Mouse (Mus musculus) gastrocnemius, adult 8-10 months (tissue): ENCODE results near the gene Ncln. TPM values are rescaled to one million over a fixed set of nuclear protein-coding genes. Genes with fewer than 3 reads are reported as not detected.

ENCODE experiments used
- microRNA-seq: library from miRNA; unstranded; fragments of <30 nt; microRNA quantifications from one replicate; pipeline ENCODE4 v1.2.0, GENCODE M21; 2022
- total RNA-seq, 4 experiments: library from RNA; stranded (reverse); gene quantifications; 2 replicates each; pipeline ENCODE4 v1.2.4; 2022

The Ncln gene
- total RNA-seq, 4 experiments from 2014 or later: 41.6 to 49.3 (median 43.1) TPM

Small RNA genes lying within 50 kb of the gene (microRNA-seq; reads per million reads assigned to microRNA genes)
- gene Gm25595: not detected

Other genes starting within 250 kb of the Ncln start
- under 1 TPM in 2 of 4 experiments, not detected in 2; 0.31 TPM for gene Matk, start 243.5 kb downstream of the Ncln start, total RNA-seq
- gene Mrpl54, start 229.5 kb downstream of the Ncln start, total RNA-seq: 100 to 1,000 TPM in 3 of 4 experiments, 10 to 100 TPM in 1; 96.1 to 111 (median 102) TPM
- 100 to 1,000 TPM in 2 of 4 experiments, 10 to 100 TPM in 2; 94.6 to 106 (median 98.8) TPM for gene Apba3, start 229.4 kb downstream of the Ncln start, total RNA-seq
- gene Tjp3, start 204.8 kb downstream of the Ncln start, total RNA-seq: not detected
- gene Pip5k1c, start 203.4 kb downstream of the Ncln start, total RNA-seq: 10 to 100 TPM; 18.5 to 22.8 (median 21.9) TPM
- gene Cactin, start 175.3 kb downstream of the Ncln start, total RNA-seq: 10 to 100 TPM in 1 of 4 experiments, 1 to 10 TPM in 3; 9.4 to 11.3 (median 9.8) TPM
- gene Tbxa2r, start 167.7 kb downstream of the Ncln start, total RNA-seq: under 1 TPM; 0.12 to 0.36 (median 0.19) TPM
- gene Gipc3, start 153.1 kb downstream of the Ncln start, total RNA-seq: 1 to 10 TPM in 1 of 4 experiments, under 1 TPM in 3; 0.46 to 1.2 (median 0.73) TPM
- gene Hmg20b, start 145.9 kb downstream of the Ncln start, total RNA-seq: 10 to 100 TPM; 16.9 to 22.8 (median 21.1) TPM
- gene Mfsd12, start 138.9 kb downstream of the Ncln start, total RNA-seq: 1 to 10 TPM; 1.7 to 3.1 (median 2.1) TPM
- gene 4930404N11Rik, start 130.6 kb downstream of the Ncln start, total RNA-seq: under 1 TPM; 0.22 to 0.68 (median 0.60) TPM
- 10 to 100 TPM; 14.8 to 18.5 (median 16.6) TPM for gene Fzr1, start 117.9 kb downstream of the Ncln start, total RNA-seq
- gene Dohh, start 112.0 kb downstream of the Ncln start, total RNA-seq: 10 to 100 TPM; 46.5 to 50.1 (median 47.4) TPM
- gene Gm48551, start 111.9 kb downstream of the Ncln start, total RNA-seq: 1 to 10 TPM in 2 of 4 experiments, under 1 TPM in 2; 0.59 to 1.8 (median 1.1) TPM
- gene Gm48552, start 107.4 kb downstream of the Ncln start, total RNA-seq: 1 to 10 TPM in 2 of 4 experiments, under 1 TPM in 1, not detected in 1; 0.43 to 1.1 (median 1.1) TPM
- not detected for gene Smim24, start 103.3 kb downstream of the Ncln start, total RNA-seq
- gene Nfic, start 40.8 kb downstream of the Ncln start, total RNA-seq: 100 to 1,000 TPM; 223 to 267 (median 235) TPM
- gene Celf5, start 13.7 kb downstream of the Ncln start, total RNA-seq: under 1 TPM in 2 of 4 experiments, not detected in 2; 0.05 to 0.31 TPM
- gene S1pr4, start 3.7 kb upstream of the Ncln start, total RNA-seq: 1 to 10 TPM in 1 of 4 experiments, under 1 TPM in 3; 0.27 to 1.0 (median 0.59) TPM
- under 1 TPM; 0.19 to 0.80 (median 0.24) TPM for gene Gna15, start 27.8 kb upstream of the Ncln start, total RNA-seq
- gene Gna11, start 48.8 kb upstream of the Ncln start, total RNA-seq: 10 to 100 TPM; 26.2 to 30.7 (median 28.4) TPM
- 100 to 1,000 TPM; 851 to 988 (median 920) TPM for gene Aes, start 63.1 kb upstream of the Ncln start, total RNA-seq
- gene Tle2, start 78.2 kb upstream of the Ncln start, total RNA-seq: 1 to 10 TPM; 3.1 to 4.3 (median 4.0) TPM
- 1 to 10 TPM; 4.1 to 6.9 (median 5.3) TPM for gene Tle6, start 104.7 kb upstream of the Ncln start, total RNA-seq
- 1 to 10 TPM; 2.8 to 3.8 (median 3.0) TPM for gene BC025920, start 109.9 kb upstream of the Ncln start, total RNA-seq
- gene Sirt6, start 131.4 kb upstream of the Ncln start, total RNA-seq: 1 to 10 TPM; 3.1 to 5.4 (median 4.8) TPM
- 10 to 100 TPM in 1 of 4 experiments, 1 to 10 TPM in 3; 8.1 to 11.8 (median 9.1) TPM for gene Ankrd24, start 132.1 kb upstream of the Ncln start, total RNA-seq
- 1 to 10 TPM; 1.3 to 2.1 (median 1.5) TPM for gene Gm10778, start 152.7 kb upstream of the Ncln start, total RNA-seq
- gene Zfp433, start 208.4 kb upstream of the Ncln start, total RNA-seq: 1 to 10 TPM; 4.1 to 5.2 (median 4.8) TPM